Mouse (Mus musculus) ovary, adult 18-20 months (tissue): ENCODE measurements around the gene Efcab5.
A peak's percentile ranks its signal among the peaks of the same experiment; 100 is the strongest.

Experiments
- DNase-seq: peaks from one replicate; pipeline ENCODE4 v3.0.0; 2022; ENCODE audit warnings: low spot score, mixed read lengths

Efcab5 gene

GRCm38 (mm10) chr11:77188868-77189267 lies at the start of gene Efcab5:
Gene Efcab5 (minus strand): TSS chr11:77188968.
- DNase-seq: no peak

- DNase-seq: no peak
Measured at GRCm38 (mm10) chr11:77235267-77235666, 46.5 kb upstream of the Efcab5 start.

- no peak for DNase-seq
Measured at GRCm38 (mm10) chr11:77231514-77231913, 42.7 kb upstream of the Efcab5 start.

- DNase-seq: no peak
Measured at GRCm38 (mm10) chr11:77230765-77231164, 42.0 kb upstream of the Efcab5 start.

- no peak for DNase-seq
Measured at GRCm38 (mm10) chr11:77216761-77217130, 28.0 kb upstream of the Efcab5 start.

GRCm38 (mm10) chr11:77215951-77216760 lies 27.4 kb upstream of the Efcab5 start, which contains the start of gene Ssh2:
Gene Ssh2 (plus strand): TSS chr11:77216287.
- DNase-seq: peak; percentile 68

- no peak for DNase-seq
Measured at GRCm38 (mm10) chr11:77215483-77215882, 26.7 kb upstream of the Efcab5 start.

- peak; percentile 29 for DNase-seq
Measured at GRCm38 (mm10) chr11:77214755-77215154, 26.0 kb upstream of the Efcab5 start.

GRCm38 (mm10) chr11:77214142-77214692 lies 25.4 kb upstream of the Efcab5 start:
- no peak for DNase-seq

GRCm38 (mm10) chr11:77200703-77201102 lies 11.9 kb upstream of the Efcab5 start:
- no peak for DNase-seq

- DNase-seq: no peak
Measured at GRCm38 (mm10) chr11:77199636-77200035, 10.9 kb upstream of the Efcab5 start.

- DNase-seq: no peak
Measured at GRCm38 (mm10) chr11:77196181-77197143, 7.7 kb upstream of the Efcab5 start.

GRCm38 (mm10) chr11:77195360-77196109 lies 6.8 kb upstream of the Efcab5 start:
- DNase-seq: no peak

GRCm38 (mm10) chr11:77194762-77195161 lies 6.0 kb upstream of the Efcab5 start:
- no peak for DNase-seq

- DNase-seq: no peak
Measured at GRCm38 (mm10) chr11:77193941-77194553, 5.3 kb upstream of the Efcab5 start.

- DNase-seq: no peak
Measured at GRCm38 (mm10) chr11:77193410-77193809, 4.6 kb upstream of the Efcab5 start.

GRCm38 (mm10) chr11:77184926-77185325 lies 3.8 kb downstream of the Efcab5 start:
- DNase-seq: no peak

GRCm38 (mm10) chr11:77182616-77183015 lies 6.2 kb downstream of the Efcab5 start:
- DNase-seq: no peak

GRCm38 (mm10) chr11:77182041-77182440 lies 6.7 kb downstream of the Efcab5 start:
- DNase-seq: no peak

- no peak for DNase-seq
Measured at GRCm38 (mm10) chr11:77181528-77181927, 7.2 kb downstream of the Efcab5 start.

- DNase-seq: no peak
Measured at GRCm38 (mm10) chr11:77180886-77181285, 7.9 kb downstream of the Efcab5 start.
